In genomic region chr13:48383580-48384445, GRCm38 (mm10) we compare ENCODE assay signal across 13 mouse cellular contexts.
DNase-seq lines count a peak whose midpoint lies in the region; ATAC-seq and TF ChIP-seq lines count a peak whose summit lies in the region.
"Had no signal": no experiment of that assay in that cellular context is flagged by ENCODE, and none has a peak within 500 bp of the region (broad histone marks: within the 10 kb centered on the region; RNA-seq: fewer than 3 reads in every experiment).

No protein-coding gene starts in this region.

- peak; percentile 57; the same call in 1 of the 2 replicates for ATAC-seq in embryonic facial prominence, embryonic 14.5 days (ENCODE audit: low read depth)
- peak; percentile 84 for ATAC-seq in forebrain, embryonic 12.5 days (ENCODE audit: low FRiP score)
- peak; percentile 70; the same call in 1 of the 2 replicates for ATAC-seq in hindbrain, embryonic 14.5 days (ENCODE audit: low FRiP score)
- no peak for ATAC-seq in midbrain, postnatal 0 days (ENCODE audit: low FRiP score)

- no peak overlapping the region for H3K9ac ChIP-seq in embryonic facial prominence, embryonic 14.5 days (ENCODE audit: low read depth, low read length)
- H3K9ac ChIP-seq in forebrain, embryonic 12.5 days: no peak overlapping the region
- H3K9ac ChIP-seq in hindbrain, embryonic 14.5 days: peak overlapping the region; percentile 46
- 0 out of 2 replicates have a peak overlapping the region, but pooled peaks have one; percentile 24 for H3K9ac ChIP-seq in midbrain, postnatal 0 days (replicated peaks; ENCODE audit: low read length, poor library complexity, severe bottlenecking)
- H3K9ac ChIP-seq: liver, embryonic 15.5 days had no signal

- H3K27ac ChIP-seq in embryonic facial prominence, embryonic 14.5 days (replicated peaks; ENCODE audit: low read depth, low read length): no peak overlapping the region
- peak overlapping the region; percentile 79 for H3K27ac ChIP-seq in forebrain, embryonic 12.5 days
- peak overlapping the region; percentile 83 for H3K27ac ChIP-seq in hindbrain, embryonic 14.5 days
- H3K27ac ChIP-seq in midbrain, postnatal 0 days (ENCODE audit: low read depth, low read length): peak overlapping the region; percentile 18; the same call in 1 of the 2 replicates
- H3K27ac ChIP-seq: liver, embryonic 15.5 days; stomach, postnatal 0 days had no signal

- no peaks in the 10 kb centered on the region for H3K4me1 ChIP-seq in embryonic facial prominence, embryonic 14.5 days (ENCODE audit: control insufficient read depth, insufficient read depth, low read length)
- H3K4me1 ChIP-seq in forebrain, embryonic 12.5 days: peaks cover 18% of the 10 kb centered on the region
- H3K4me1 ChIP-seq in hindbrain, embryonic 14.5 days (replicated peaks; ENCODE audit: control insufficient read depth, insufficient read depth, low read length): peaks cover 20% of the 10 kb centered on the region
- peaks cover 11% of the 10 kb centered on the region; the same call in 1 of the 2 replicates for H3K4me1 ChIP-seq in midbrain, postnatal 0 days (ENCODE audit: insufficient read depth, low read length)
- H3K4me1 ChIP-seq: liver, embryonic 15.5 days had no signal

- no peaks in the 10 kb centered on the region for H3K27me3 ChIP-seq in embryonic facial prominence, embryonic 14.5 days (replicated peaks; ENCODE audit: control insufficient read depth, insufficient read depth, low read length)
- H3K27me3 ChIP-seq in forebrain, embryonic 12.5 days: no peaks in the 10 kb centered on the region
- H3K27me3 ChIP-seq in hindbrain, embryonic 14.5 days (ENCODE audit: control insufficient read depth, insufficient read depth, low read length): no peaks in the 10 kb centered on the region
- H3K27me3 ChIP-seq in midbrain, postnatal 0 days (ENCODE audit: insufficient read depth, low read length): no peaks in the 10 kb centered on the region
- H3K27me3 ChIP-seq: liver, embryonic 15.5 days had no signal

- H3K4me3 ChIP-seq in embryonic facial prominence, embryonic 14.5 days (ENCODE audit: low read depth, low read length): no peak overlapping the region
- no peak overlapping the region for H3K4me3 ChIP-seq in forebrain, embryonic 12.5 days (replicated peaks)
- H3K4me3 ChIP-seq in hindbrain, embryonic 14.5 days (replicated peaks; ENCODE audit: low read length): no peak overlapping the region
- no peak overlapping the region for H3K4me3 ChIP-seq in midbrain, postnatal 0 days (ENCODE audit: low read depth, low read length)
- H3K4me3 ChIP-seq: liver, embryonic 15.5 days had no signal

- WGBS in embryonic facial prominence, embryonic 14.5 days: 70% methylated on average over 13 of the region's 13 CpGs
- WGBS in forebrain, embryonic 12.5 days: 39% methylated on average over 13 of the region's 13 CpGs
- WGBS in hindbrain, embryonic 14.5 days: 38% methylated on average over 13 of the region's 13 CpGs
- 47% methylated on average over 13 of the region's 13 CpGs for WGBS in midbrain, postnatal 0 days

- no peaks in the 10 kb centered on the region for H3K9me3 ChIP-seq in embryonic facial prominence, embryonic 14.5 days (ENCODE audit: control insufficient read depth, low read length)
- no peaks in the 10 kb centered on the region for H3K9me3 ChIP-seq in forebrain, embryonic 12.5 days
- no peaks in the 10 kb centered on the region for H3K9me3 ChIP-seq in hindbrain, embryonic 14.5 days (ENCODE audit: control insufficient read depth, low read length)
- H3K9me3 ChIP-seq in midbrain, postnatal 0 days (ENCODE audit: low read length): no peaks in the 10 kb centered on the region
- H3K9me3 ChIP-seq: liver, embryonic 15.5 days had no signal

- TF ChIP-seq CTCF in midbrain, postnatal 0 days (IDR thresholded peaks at IDR 0.05): no peak

- H3K36me3 ChIP-seq in embryonic facial prominence, embryonic 14.5 days (ENCODE audit: control insufficient read depth, insufficient read depth, low read length): no peaks in the 10 kb centered on the region
- H3K36me3 ChIP-seq in forebrain, embryonic 12.5 days (replicated peaks): no peaks in the 10 kb centered on the region
- H3K36me3 ChIP-seq in hindbrain, embryonic 14.5 days (replicated peaks; ENCODE audit: control insufficient read depth, insufficient read depth): no peaks in the 10 kb centered on the region
- no peaks in the 10 kb centered on the region for H3K36me3 ChIP-seq in midbrain, postnatal 0 days (ENCODE audit: insufficient read depth, low read length)
- H3K36me3 ChIP-seq: liver, embryonic 15.5 days had no signal

- no peak overlapping the region for H3K4me2 ChIP-seq in embryonic facial prominence, embryonic 14.5 days (ENCODE audit: low read depth, low read length)
- H3K4me2 ChIP-seq in forebrain, embryonic 12.5 days: 0 out of 2 replicates have a peak overlapping the region, but pooled peaks have one; percentile 4
- H3K4me2 ChIP-seq in hindbrain, embryonic 14.5 days (replicated peaks): no peak overlapping the region
- H3K4me2 ChIP-seq in midbrain, postnatal 0 days (ENCODE audit: low read depth, low read length, poor library complexity, severe bottlenecking): no peak overlapping the region
- H3K4me2 ChIP-seq: liver, embryonic 15.5 days had no signal

- peak; percentile 26 for DNase-seq in embryonic facial prominence, embryonic 14.5 days (ENCODE audit: low spot score)
- DNase-seq in hindbrain, embryonic 14.5 days (ENCODE audit: low spot score): peak; percentile 63
- peak; percentile 41 for DNase-seq in midbrain, postnatal 0 days (ENCODE audit: low spot score)
- DNase-seq in kidney, adult 18-20 months: no peak
- no peak for DNase-seq in cerebellum, adult 9-11 months
- DNase-seq in heart, adult 18-20 months: no peak
- DNase-seq: cerebellum, adult 11 months; kidney, adult 9 months; kidney, postnatal 4 days; thymus, postnatal 25 days had no signal

Comparison
In these comparisons a context has a peak if more than half of its experiments do, and no peak if none do; other contexts are left out.
1. DNase-seq: peak in embryonic facial prominence, embryonic 14.5 days (single experiment), hindbrain, embryonic 14.5 days (single experiment) and midbrain, postnatal 0 days (single experiment); none in kidney, adult 18-20 months (single experiment), cerebellum, adult 9-11 months (single experiment) and heart, adult 18-20 months (0 of 2).
2. H3K9ac ChIP-seq: peak in hindbrain, embryonic 14.5 days (single experiment) and midbrain, postnatal 0 days (single experiment); none in embryonic facial prominence, embryonic 14.5 days (single experiment) and forebrain, embryonic 12.5 days (single experiment).